Mouse (Mus musculus): ENCODE data around the gene Nlgn1. TPM values are rescaled to one million over a fixed set of nuclear protein-coding genes. Genes with fewer than 3 reads are reported as not detected.

Gene Nlgn1
- polyA plus RNA-seq, 1 experiment from 2014 or later, result 34.4 TPM

- Histone ChIP-seq H3K4me2 (ENCODE audit: low read length) (no peak overlapping the region), H3K4me1 (ENCODE audit: control insufficient read depth, insufficient read depth, low read length) (no peaks in the 10 kb centered on the region), H3K27ac (ENCODE audit: low read length) (no peak overlapping the region), H3K36me3 (ENCODE audit: control insufficient read depth, insufficient read depth, low read length) (no peaks in the 10 kb centered on the region), H3K27me3 (ENCODE audit: control insufficient read depth, insufficient read depth, low read depth, low read length) (no peaks in the 10 kb centered on the region), H3K4me3 (ENCODE audit: low read depth, low read length) (no peak overlapping the region), H3K9me3 (replicated peaks; ENCODE audit: control insufficient read depth, low read length, poor library complexity, severe bottlenecking) (no peaks in the 10 kb centered on the region), H3K9ac (ENCODE audit: low read depth, low read length) (no peak overlapping the region)
- no peak for ATAC-seq
- 95% methylated on average over 4 of the region's 4 CpGs for whole genome bisulfite sequencing
Observed at GRCm38 (mm10) chr3:25412003-25412402, 920.3 kb downstream of the Nlgn1 start.
